Mouse (Mus musculus) naive thymus-derived CD4-positive, alpha-beta T cell, adult 2 months (primary cell): ENCODE data around the gene Sgpp1.
"Not testable (repeated sequence)": the region's sequence is repeated elsewhere in the genome, so short reads cannot be mapped to it uniquely, and the experiment has no call there.

Experiments used
- DNase-seq: peaks from one replicate; pipeline ENCODE4 v3.0.0-alpha.2; 2011; ENCODE audit warnings: low read depth

Gene Sgpp1

DNA sequence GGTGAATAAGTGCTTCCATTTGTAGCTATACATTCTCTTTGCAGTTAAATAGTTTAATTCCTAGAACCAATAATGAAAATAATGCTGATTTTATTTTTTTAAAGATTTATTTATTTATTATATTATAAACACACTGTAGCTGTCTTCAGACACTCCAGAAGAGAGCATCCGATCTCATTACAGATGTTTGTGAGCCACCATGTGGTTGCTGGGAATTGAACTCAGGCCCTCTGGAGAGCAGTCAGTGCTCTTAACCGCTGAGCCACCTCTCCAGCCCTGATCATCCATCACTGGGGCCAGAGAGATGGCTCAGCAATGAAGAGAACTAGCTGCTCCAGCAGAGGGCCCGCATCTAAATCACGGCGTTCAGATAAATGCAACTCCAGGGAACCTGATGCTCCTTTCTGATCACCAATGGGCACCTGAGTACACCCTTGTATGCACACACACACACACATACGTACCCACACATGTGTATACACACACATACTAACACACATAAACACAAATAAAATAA lies 3.5 kb downstream of the Sgpp1 start:
- DNase-seq = no peak

DNA sequence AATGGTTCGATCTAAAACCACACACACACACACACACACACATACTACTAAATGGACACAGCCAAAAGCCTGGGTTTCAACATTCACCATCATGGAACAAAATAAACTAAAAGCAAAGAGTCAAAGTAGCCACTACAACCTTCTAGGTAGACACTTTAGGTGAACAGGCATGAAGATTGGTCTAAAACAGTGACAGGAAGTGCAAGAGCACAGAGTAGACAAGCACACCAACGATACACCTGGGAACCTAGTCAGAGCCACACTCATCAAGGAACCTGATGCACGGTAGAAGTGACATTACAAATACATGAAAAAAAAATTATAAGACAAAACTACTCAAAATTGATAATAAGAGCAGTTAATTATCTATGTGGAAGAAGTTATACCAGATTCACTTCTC lies 4.0 kb downstream of the Sgpp1 start:
- peak; percentile 51 for DNase-seq

DNA sequence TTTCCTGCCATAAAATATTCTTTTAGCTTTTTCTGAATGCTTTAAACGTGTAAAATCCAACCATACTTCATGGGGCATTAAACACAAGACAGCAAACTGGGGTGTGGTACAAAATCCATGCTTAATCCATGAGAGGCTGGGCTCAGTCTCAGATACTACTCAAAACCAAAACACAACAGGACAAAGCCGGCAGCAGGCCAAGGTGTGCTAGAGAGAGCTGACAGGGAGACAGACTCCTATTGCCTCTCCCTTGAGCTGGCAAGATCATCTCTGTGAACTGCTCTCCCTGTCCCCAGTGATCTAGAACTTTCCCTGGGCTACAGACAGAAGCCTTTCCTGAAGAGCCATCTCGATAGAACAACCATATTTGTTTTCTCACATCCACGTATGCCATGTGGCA lies 5.1 kb downstream of the Sgpp1 start:
- DNase-seq = no peak

DNA sequence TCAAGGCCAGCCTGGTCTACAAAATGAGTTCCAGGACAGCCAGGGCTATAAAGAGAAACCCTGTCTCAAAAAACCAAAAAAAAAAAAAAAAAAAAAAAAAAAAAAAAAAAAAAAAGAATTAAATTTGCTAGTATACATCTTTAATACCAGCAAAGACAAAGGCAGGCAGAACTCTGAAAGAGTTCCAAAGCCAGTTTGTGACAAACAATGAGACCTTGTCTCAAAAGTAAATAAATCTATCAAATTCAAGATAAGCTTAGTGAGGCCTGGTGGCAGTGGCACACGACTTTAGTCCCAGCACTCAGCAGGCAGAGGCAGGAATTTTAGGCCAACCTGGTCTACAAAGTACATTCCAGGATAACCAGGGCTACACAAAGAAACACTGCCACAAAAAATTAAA lies 5.7 kb downstream of the Sgpp1 start:
- DNase-seq = no peak

DNA sequence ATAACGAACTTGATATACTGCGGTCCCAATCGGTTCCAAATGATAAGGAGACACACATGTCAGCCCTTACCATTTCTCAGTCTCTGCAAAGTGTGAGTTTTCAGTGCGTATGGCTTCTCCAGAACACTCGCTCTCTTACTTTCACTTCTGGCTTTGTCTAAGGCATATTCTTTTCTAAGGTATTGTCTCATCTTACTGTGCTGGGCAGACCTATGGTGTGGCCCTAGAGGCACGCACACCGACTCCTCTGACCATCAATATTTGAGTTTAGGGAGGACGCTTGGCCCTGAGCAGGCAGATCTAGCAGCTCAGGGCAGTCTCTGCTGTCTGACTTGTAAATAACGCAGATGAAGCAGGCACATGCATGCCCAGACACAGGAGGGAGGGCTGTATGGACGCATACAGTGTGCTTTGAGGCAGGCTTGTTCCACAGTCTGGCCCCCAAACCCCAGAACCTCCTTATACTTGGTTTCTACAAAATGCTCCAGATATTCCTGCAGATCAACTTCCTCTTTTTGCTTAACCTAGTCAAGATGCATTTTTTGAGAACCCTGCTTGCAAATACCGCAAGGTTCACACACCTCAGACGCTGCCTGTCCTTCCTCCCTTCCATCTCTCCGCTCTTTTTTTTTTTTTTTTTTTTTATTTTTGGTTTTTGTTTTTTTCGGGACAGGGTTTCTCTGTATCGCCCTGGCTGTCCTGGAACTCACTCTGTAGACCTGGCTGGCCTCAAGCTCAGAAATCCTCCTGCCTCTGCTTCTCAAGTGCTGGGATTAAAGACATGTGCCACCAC lies 8.0 kb downstream of the Sgpp1 start:
- peak; percentile 78 for DNase-seq

DNA sequence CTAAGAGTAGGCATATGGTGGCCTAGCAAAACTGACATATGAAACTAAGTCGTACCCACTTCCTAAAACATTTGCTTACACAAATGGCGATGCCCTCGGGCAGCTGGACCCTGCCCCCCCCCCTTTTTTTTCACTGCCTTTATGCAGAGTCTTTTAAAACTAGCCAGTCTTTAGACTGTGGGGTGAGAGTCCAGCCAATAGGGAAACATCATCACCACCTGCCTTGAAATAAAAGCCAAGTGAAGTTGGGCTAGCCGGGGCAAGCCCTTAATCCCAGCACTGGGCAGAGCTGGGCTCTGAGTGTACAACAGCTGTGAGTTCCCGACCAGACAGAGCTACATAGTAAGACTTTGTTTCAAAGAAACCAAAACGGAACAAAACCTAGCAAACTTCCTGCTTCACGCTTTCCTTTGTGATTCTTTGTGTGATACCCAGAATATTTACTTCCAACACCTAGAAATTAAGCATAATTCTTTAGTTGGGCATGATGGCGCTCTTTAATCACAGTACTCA lies 9.1 kb downstream of the Sgpp1 start:
- peak; percentile 70 for DNase-seq

DNA sequence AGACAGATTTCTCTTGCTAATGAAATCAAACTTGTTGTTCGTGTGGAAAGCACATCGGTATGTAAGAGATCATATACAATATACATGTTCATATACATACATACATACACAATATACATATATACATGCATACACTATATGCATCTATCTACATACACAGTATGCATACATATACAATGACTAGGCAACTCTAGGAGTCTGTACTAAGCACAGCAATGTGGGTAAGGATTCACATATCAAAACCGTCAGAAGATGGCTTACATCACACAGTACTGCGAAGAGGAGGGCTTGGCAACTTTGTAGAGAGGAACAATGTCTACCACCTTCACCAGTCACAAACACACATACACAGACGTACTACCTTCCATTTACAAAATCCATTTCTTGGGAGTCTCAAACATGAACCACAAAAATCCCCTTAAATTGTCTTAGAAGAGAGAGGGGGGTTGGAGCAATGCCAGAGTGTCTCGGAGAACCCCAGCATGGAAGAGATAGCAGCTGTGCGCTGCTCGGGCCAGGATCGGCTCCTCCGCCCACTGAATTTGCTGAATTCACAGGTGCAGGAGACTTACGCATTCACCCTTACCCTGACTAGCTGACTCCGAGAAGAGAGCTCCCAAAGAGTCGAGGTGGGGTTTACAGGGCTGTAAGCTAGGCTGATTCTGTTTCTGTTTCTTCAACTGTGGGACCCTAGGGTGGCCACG lies 10.8 kb downstream of the Sgpp1 start:
- no peak for DNase-seq

DNA sequence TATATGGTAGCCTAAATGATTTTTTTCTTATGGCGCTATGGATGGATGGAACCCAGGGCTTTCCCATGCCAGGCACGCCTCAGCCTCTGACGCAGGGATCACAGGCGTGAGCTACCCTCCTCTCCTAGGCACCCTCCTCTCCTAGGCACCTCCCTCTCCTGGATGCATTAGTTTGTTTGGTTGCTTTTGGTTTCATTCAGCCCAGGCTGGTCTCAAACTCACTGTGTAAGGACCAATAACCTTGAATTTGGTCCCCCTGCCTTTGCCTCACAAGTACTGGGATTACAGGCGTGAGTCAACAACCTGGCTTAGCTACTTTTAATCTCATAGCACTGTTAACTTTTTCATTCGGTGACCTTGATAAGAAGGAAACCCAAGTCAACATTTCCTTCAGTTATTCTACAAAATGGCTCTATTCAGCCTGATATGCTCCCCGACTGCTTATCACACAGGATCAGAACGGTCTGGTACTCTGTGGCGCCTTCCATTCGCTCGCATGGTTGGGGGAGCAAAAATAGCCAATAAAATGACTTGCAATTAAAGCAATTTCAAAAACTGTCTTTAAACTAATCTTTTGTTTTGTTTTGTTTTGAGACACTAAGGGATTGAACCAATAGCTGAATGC lies 11.6 kb downstream of the Sgpp1 start:
- no peak for DNase-seq

DNA sequence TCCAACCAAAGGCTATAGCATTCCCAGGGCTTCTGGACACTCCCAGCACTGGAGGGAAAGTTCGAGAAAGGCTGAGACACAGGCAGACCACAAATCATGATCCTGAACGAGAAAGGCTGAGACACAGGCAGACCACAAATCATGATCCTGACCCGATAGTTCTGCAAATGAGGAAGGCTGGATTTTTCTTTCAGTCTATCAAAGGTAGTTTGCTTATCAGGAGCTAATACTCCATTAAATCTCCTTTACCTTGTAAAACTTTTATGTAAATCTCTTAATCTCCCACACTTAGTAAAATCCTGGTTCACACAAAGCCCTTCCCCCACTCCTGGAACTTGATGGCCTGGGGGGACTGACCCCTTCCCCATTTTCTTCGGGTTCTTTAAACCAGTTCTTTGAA lies 13.6 kb downstream of the Sgpp1 start:
- DNase-seq = no peak

DNA sequence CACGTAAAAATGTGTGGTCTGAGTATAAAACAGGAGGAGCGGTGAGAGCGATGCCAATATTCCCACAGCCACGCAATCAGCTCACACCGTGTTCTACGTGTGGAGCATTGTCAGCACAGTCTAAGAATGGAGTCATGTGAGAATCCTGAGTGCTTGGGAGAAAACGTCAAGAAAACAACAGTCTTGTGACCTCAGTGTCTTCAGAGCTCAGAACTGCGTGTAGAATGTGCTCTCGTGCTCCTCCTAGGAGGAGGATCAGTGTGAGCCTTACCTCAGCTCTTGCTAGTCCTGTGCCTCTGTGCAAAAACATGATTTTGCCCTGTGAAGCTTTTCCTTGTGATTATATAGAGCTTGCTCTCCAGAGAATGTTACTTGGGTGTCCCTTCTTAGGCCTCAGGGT lies 14.5 kb downstream of the Sgpp1 start:
- no peak for DNase-seq

DNA sequence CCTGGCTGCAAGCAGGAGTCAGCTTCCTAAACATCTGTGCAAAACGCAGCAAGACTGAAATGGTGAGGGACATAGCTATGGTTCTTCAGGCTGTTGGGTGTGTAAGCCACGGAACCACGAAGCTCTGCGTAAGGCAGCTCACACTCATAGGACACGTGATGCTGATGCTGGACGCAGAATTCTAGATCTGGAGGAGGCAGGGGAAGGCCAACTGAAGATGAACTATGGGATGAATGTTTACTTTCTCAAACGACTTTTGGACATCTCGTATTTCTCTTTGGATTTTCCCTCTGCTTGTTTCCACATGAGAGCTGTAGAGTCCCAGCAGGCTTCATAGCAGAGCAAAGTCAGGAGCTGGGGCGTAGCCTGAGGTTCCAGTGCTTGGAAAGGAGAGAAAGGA lies 21.9 kb downstream of the Sgpp1 start:
- no peak for DNase-seq

DNA sequence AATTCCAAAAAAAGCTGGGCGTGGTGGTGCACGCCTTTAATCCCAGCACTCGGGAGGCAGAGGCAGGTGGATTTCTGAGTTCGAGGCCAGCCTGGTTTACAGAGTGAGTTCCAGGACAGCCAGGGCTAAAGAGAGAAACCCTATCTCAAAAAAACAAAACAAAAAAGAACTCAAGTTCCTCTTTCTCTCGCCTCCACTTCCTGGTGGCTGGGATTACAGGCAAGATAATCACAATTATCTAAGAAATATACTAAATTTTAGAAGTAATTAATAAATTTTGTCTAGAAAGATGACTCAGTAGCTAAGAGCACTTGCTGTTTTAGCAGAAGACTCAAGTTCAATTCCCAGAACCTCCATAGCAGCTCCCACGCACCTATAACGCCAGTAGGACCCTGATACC lies 22.6 kb downstream of the Sgpp1 start:
- DNase-seq = not testable (repeated sequence)

DNA sequence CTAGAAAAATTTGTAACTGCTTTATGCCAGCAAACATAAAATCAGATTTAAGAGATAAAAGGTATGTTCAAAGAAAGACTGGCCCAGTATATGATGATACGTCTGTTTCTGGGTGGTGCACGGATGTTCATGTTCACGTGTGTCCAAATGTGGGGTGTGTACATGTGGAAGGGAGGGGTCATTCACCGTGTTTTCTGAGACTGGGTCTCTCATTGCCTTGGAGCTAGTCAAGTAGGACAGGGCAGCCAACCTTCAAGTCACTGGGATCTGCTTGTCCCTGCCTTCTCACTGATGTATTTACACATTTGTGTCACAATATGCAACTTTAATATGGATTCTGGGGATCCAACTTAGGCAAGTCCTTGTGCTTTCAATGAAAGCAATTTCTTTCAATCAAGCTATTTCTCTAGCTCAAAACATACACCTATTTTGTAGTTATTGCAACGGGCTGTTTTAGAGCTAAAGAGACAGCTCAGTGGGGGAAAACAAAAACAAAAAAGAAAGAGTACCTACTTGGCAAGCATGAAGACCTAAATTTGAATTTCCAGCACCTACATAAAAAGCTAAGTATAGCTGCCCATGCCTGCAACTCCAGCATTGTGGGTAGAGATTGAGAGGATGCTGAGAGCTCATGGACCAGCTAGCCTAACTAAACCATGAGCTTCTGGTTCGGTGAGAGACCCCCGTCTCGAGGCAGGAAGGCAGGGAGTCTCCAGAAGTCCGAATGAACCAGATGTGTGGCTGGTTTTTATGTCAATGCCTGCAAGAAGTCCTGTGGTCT lies 24.7 kb downstream of the Sgpp1 start:
- no peak for DNase-seq

DNA sequence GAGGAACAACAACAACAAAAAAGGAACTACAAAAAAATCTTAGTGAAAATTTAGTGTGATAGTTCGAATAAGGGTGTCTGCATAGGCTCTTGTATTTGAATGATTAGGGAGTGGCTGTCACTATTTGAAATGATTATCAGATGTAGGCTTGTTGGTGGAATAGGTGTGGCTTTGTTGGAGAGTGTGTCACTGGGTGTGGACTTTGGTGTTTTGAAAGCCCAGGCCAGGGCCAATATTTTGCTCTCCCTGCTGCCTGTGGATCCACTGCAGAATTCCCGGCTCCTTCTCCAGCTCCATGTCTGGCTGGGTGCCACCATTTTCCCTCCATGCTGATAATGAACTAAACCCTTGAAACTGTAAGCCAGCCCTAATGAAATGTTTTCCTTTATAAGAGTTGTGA lies 26.0 kb downstream of the Sgpp1 start:
- no peak for DNase-seq

DNA sequence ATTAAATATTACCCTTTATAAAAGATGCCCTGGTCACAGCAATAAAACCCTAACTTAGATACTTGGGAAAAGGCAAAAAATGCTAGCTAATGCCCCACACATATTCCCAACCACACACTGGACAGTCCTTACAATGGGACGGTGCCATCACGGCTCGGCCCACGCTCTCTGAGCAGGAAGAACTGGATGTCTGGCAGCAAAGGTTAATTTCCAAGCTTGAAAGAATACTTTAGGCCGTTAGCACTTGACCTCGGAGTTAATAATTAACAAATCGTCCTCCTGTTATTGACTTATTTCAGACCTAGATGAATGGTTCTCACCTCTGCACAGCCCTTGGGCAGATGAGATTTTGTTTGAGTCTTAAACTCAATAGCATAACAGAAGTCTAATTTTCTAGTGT lies 28.9 kb downstream of the Sgpp1 start:
- no peak for DNase-seq

DNA sequence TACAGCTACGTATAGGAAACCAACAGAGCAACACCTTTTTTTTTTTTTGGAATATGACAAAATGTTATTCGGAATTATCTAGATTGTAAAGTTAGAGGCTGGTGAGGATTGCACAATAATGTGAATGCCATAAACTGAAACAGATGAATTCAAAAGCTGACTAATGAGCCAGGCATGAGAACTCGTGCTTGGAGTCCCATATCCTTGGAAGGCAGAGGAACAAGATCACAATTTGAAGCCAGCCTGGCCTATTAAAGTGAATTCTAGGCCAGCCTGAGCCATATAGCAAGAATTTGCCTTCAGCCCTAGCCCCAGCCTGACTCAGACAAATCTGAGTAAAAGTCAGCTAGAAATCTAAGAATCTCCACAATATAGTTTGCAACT lies 32.8 kb downstream of the Sgpp1 start:
- no peak for DNase-seq

DNA sequence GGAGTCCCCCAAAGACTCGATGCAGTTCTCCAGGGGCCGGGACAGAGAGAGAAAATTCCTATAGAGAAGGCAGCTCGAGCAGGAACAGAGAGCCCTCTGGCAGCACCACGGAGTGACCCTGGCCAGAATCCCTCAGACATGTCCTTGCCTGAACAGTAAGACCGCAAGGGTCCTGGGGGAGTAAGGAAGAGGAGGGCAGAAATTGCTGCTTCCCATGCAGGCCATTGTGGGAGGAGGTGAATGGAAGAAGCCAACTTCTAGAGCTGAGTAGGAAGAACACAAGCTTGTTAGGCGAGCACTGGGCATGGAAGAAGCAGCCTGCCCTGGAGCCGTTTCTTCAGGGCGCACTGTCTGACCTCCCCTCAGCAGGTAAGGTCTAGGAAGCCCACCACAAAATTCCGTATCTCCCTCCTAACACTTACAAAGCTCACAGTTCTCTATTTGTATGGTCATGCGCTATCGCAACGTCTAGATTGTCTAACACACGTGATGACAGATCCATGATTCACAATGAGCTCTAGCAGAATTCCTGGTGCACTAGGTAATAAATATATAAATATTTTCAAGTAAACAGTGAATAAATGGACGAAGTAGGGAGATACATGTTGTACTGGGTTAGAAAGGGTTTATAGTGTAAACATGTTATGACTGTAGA lies 33.3 kb downstream of the Sgpp1 start:
- DNase-seq = no peak

DNA sequence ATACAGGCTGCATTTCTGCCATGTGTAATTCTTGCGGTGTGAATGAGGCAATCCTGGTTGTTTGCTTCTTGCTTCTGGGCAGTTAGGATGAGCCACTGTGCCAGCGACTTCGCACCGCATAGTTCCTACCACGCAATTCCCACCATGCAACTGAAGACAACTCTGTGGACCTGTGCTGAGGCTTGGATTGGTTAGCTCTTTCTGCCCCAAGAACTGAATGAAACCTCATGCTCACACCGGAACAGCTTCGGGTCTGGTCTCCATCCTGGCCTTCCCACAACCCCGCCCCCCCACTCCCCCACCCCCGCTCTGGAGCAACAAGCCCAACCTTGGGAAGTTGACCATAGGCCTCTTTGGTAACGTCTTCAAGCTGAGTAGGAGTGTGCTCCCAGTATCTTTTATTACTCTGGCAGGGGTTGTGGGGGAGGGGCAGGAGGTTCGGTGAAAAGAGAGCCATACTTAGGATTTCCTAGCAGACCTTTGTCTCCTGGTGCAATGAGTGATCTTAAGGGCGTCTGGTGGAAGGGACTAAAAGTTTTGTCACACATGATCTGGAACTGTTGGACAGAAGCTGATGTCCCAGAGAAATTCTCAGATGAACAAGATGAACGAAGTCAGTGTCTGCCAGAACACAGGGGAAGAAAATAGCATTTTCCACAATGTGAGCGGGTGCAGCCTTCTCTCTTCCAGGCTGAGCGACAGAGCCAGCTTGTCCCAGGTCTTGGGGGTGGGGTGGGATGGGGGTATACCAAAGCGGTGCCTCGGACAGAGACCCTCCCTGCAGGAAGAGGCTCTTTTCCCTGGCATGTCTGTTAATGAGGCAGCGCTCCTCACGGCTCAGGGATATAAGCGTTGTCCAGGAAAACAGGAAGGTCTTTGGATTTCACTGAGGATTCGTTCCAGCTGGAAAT lies 34.1 kb downstream of the Sgpp1 start:
- no peak for DNase-seq

DNA sequence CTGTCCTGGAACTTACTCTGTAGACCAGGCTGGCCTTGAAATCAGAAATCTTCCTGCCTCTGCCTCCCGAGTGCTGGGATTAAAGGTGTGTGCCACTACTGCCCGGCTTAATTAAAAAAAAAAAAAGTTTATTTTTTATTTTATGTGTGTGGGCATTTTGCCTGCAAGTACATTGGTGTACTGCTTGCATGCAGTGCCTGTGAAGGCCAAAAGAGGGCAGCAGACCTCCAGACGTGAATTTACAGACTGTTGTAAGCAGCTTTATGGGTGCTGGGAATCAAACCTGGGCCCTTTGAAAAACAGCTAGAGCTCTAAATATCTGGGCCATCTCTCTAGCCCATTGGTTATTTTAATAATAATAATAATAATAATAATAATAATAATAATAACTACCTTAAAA lies 36.8 kb downstream of the Sgpp1 start:
- peak; percentile 24 for DNase-seq

DNA sequence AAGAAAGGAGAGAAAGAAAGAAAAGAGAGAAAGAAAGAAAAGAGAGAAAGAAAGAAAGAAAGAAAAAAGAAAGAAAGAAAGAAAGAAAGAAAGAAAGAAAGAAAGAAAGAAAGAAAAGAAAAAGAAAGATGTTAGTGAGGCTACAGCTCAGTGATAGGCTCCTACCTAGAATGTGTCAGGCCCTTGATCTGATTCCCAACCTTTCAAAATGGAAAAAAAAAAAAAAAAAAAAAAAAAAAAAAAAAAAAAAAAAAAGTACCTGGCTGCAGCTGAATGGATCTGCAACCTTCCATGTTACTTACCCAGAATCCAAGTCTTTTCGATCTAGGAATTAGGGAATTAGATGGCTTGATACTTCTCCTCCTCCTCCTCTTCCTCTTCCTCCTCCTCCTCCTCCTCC lies 39.7 kb downstream of the Sgpp1 start:
- DNase-seq = not testable (repeated sequence)

DNA sequence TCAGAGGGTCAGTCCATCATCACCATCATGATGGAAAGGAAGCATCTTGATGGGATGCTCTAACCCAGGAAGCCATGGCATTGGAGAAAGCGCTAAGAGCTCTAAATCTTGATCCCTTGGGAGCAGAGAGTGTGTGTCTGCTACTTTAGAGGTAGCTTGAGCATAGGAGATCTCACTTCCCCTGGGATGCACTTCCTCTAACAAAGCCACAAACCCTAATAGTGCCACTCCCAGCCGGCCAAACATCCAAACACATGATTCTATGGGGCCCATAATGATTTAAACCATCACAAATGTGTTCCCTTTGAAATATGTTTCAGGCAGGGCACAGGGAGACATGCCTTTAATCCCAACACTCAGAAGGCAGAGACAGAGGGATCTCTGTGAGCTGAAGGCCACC lies 46.5 kb downstream of the Sgpp1 start:
- no peak for DNase-seq
